In the genomic region with DNA sequence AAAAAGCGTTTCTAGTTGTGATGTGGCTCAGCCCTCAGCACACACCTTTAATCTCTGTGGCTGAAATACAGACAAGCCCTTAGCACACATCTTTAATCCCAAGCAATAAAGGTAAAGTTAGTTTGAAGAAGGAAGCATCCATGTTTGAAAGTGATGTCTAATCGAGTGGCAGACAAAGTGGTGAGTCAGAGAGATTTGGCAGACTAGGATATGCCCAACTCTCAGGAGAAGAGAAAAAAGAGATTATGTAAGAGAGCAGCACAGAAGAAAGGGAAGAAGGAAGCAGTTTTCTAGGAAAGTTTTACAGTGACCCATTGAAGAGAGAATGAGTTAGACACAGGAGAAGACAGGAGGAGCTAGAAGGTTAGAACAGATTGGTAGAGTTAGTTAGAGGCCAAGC, we compare ENCODE assay signal across 26 mouse cellular contexts.
"Had no signal": no experiment of that assay in that cellular context is flagged by ENCODE, and none has a peak within 500 bp of the region (broad histone marks: within the 10 kb centered on the region; RNA-seq: fewer than 3 reads in every experiment).

No protein-coding gene starts in this region.

- H3K9me3 ChIP-seq: heart, embryonic 13.5 days; heart, embryonic 15.5 days; hindbrain, embryonic 13.5 days; hindbrain, embryonic 15.5 days; limb, embryonic 10.5 days; limb, embryonic 12.5 days; liver, embryonic 13.5 days; liver, embryonic 15.5 days had no signal

- ATAC-seq: hindbrain, postnatal 0 days; intestine, embryonic 16.5 days had no signal

- H3K4me3 ChIP-seq: gastrocnemius, adult 2 months; heart, adult 2 months; heart, embryonic 13.5 days; heart, embryonic 15.5 days; hindbrain, embryonic 13.5 days; hindbrain, embryonic 15.5 days; layer of hippocampus, adult 2 months; left cerebral cortex, adult 2 months; limb, embryonic 10.5 days; limb, embryonic 12.5 days; liver, embryonic 13.5 days; liver, embryonic 15.5 days had no signal

- H3K27ac ChIP-seq: gastrocnemius, adult 2 months; heart, adult 2 months; heart, embryonic 13.5 days; heart, embryonic 15.5 days; hindbrain, embryonic 13.5 days; hindbrain, embryonic 15.5 days; hindbrain, postnatal 0 days; layer of hippocampus, adult 2 months; left cerebral cortex, adult 2 months; limb, embryonic 10.5 days; limb, embryonic 12.5 days; liver, embryonic 13.5 days; liver, embryonic 15.5 days had no signal

- H3K9ac ChIP-seq: heart, embryonic 13.5 days; heart, embryonic 15.5 days; hindbrain, embryonic 13.5 days; hindbrain, embryonic 15.5 days; limb, embryonic 12.5 days; liver, embryonic 13.5 days; liver, embryonic 15.5 days had no signal

- H3K4me2 ChIP-seq: heart, embryonic 11.5 days; heart, embryonic 13.5 days; heart, embryonic 15.5 days; hindbrain, embryonic 13.5 days; hindbrain, embryonic 15.5 days; limb, embryonic 12.5 days; liver, embryonic 11.5 days; liver, embryonic 13.5 days; liver, embryonic 15.5 days had no signal

- DNase-seq: gastrocnemius, adult 2 months; gastrocnemius, postnatal 10 days; gastrocnemius, postnatal 36 days; heart, adult 2 months; heart, postnatal 14 days; heart, postnatal 36 days; kidney, adult 11 months; kidney, adult 8-10 months; kidney, postnatal 10 days; kidney, postnatal 25 days; kidney, postnatal 4 days; liver; liver, embryonic 13.5 days had no signal

- H3K4me1 ChIP-seq: heart, embryonic 13.5 days; heart, embryonic 15.5 days; hindbrain, embryonic 15.5 days; limb, embryonic 10.5 days; limb, embryonic 12.5 days had no signal

- H3K27me3 ChIP-seq: heart, embryonic 13.5 days; heart, embryonic 15.5 days; hindbrain, embryonic 13.5 days; hindbrain, embryonic 15.5 days; limb, embryonic 12.5 days; liver, embryonic 13.5 days; liver, embryonic 15.5 days had no signal
